Mouse (Mus musculus): ENCODE measurements around the gene Ap1m1.

DNA sequence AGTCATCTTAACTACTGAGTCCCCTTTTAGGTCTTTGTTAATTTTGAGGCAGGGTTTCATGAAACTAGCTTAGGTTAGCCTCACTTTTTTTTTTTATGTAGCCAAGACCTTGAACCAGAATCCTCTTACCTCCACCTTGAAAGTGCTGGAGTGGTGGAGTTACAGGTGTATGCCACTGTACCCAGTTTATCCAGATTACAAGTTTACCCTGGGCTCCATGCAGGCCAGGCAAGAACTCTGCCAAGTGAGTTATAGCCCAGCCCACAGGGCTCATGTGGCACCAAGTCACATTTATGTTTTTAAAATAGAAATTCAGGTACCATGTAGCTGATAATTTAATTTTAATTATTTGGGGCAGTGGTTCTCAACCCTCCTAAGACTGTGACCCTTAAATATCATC lies 21.6 kb downstream of the Ap1m1 start:
- TF ChIP-seq GATA1 (IDR thresholded peaks at IDR 0.05; ENCODE audit: borderline replicate concordance, low read length) = no peak
- no peak for TF ChIP-seq FLI1 (IDR thresholded peaks at IDR 0.05; ENCODE audit: low read length)
